Mouse (Mus musculus) G1E (cell line): ENCODE measurements around the gene Hes1.

Experiments used
- CTCF ChIP-seq: IDR thresholded peaks from 2 replicates; pipeline ENCODE4 v1.5.1; 2012; ENCODE audit warnings: low read depth, low read length, inconsistent platforms, mixed read lengths
- GATA2 ChIP-seq: IDR thresholded peaks from 2 replicates; pipeline ENCODE4 v1.6.1; 2012; ENCODE audit warnings: low read depth, low read length, inconsistent platforms, borderline replicate concordance
- TAL1 ChIP-seq: conservative IDR thresholded peaks from 2 replicates; pipeline ENCODE4 v1.6.1; 2012; ENCODE audit warnings: low read depth, low read length, inconsistent platforms, mixed read lengths

DNA sequence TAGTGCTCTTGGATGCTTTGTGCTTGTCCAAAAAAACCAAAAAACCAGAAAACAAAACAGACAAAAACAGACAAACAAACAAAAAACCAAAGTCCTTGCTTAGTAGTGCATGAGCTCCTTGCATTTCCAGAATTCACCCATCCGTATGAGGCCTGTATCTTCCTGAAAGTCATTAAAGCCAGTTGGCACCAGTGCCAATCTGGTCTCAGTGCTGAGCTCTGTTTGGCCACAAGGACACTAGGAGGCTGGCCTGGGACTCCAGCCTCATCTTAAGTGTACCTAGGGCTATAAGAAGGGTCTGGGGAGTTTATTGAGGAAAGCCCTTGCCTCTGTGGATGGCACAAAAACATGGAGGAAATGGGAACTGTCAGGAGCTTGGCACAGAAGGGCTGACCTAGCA is 50.3 kb downstream of the Hes1 start:
- TF ChIP-seq CTCF (no peak), GATA2 (no peak), TAL1 (no peak)
